Mouse (Mus musculus): ENCODE results near the gene Npsr1.

DNA sequence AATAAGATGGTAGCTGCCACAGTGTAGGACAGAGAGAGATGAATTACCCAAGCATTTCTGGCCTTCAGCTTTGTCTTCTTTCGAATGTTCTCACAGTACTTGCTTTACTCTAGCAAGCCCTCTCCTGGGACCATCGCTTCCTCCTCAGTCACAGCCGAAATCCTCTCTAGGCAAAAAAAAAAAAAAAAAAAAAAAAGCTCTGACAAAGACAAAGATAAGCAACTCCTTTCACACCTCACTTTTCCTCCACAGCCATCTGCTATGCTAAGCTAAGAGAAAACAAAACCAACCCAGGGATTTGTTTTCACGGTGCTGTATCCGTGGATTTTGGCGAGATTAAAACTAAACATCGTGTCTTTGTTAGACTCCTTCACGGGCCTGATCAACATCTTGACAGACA, 156.4 kb downstream of the Npsr1 start:
- TF ChIP-seq ZC3H11A (IDR thresholded peaks at IDR 0.05; ENCODE audit: borderline replicate concordance, low read depth, low read length), result no peak
- TF ChIP-seq ZNF384 (IDR thresholded peaks at IDR 0.05; ENCODE audit: low read depth, low read length), result no peak
- TF ChIP-seq CHD2 (IDR thresholded peaks at IDR 0.05; ENCODE audit: low read depth, low read length), result no peak

Data from ES-E14 (cell line).